Mouse (Mus musculus): Measurements from ENCODE around the gene Sh3tc1. TPM values are rescaled to one million over a fixed set of nuclear protein-coding genes. Genes with fewer than 3 reads are reported as not detected.

Sh3tc1 gene
- polyA plus RNA-seq, 1 experiment from 2014 or later, result 16.8 TPM

GRCm38 (mm10) chr5:35652872-35653271 is 86.9 kb downstream of the Sh3tc1 start:
- Histone ChIP-seq H3K27ac (ENCODE audit: low read length) (no peak overlapping the region), H3K4me1 (replicated peaks; ENCODE audit: control insufficient read depth, insufficient read depth, low read length) (peaks cover 2% of the 10 kb centered on the region; the same call in 1 of the 2 replicates), H3K4me2 (ENCODE audit: low read depth, low read length) (no peak overlapping the region), H3K4me3 (ENCODE audit: low read length) (no peak overlapping the region), H3K27me3 (ENCODE audit: control insufficient read depth, insufficient read depth, low read depth, low read length) (no peaks in the 10 kb centered on the region), H3K9ac (ENCODE audit: low read length) (no peak overlapping the region), H3K36me3 (ENCODE audit: control insufficient read depth, insufficient read depth, low read length) (no peaks in the 10 kb centered on the region), H3K9me3 (ENCODE audit: control insufficient read depth, low read length) (no peaks in the 10 kb centered on the region)
- no peak for ATAC-seq (ENCODE audit: low read depth)
- WGBS, result 89% methylated on average over 13 of the region's 13 CpGs

GRCm38 (mm10) chr5:35652319-35652718 is 87.5 kb downstream of the Sh3tc1 start:
- ATAC-seq (ENCODE audit: low read depth), result no peak
- WGBS, result 84% methylated on average over 3 of the region's 3 CpGs

GRCm38 (mm10) chr5:35648230-35648629 is 91.6 kb downstream of the Sh3tc1 start:
- Histone ChIP-seq H3K4me3 (ENCODE audit: low read length) (no peak overlapping the region), H3K27ac (ENCODE audit: low read length) (peak overlapping the region; percentile 70), H3K9ac (ENCODE audit: low read length) (no peak overlapping the region), H3K4me2 (ENCODE audit: low read depth, low read length) (no peak overlapping the region), H3K4me1 (replicated peaks; ENCODE audit: control insufficient read depth, insufficient read depth, low read length) (peaks cover 25% of the 10 kb centered on the region), H3K27me3 (ENCODE audit: control insufficient read depth, insufficient read depth, low read depth, low read length) (no peaks in the 10 kb centered on the region), H3K9me3 (ENCODE audit: control insufficient read depth, low read length) (no peaks in the 10 kb centered on the region), H3K36me3 (ENCODE audit: control insufficient read depth, insufficient read depth, low read length) (no peaks in the 10 kb centered on the region)
- WGBS, result 47% methylated on average over 2 of the region's 2 CpGs
- peak; percentile 11; the same call in 1 of the 2 replicates for ATAC-seq (ENCODE audit: low read depth)

More at GRCm38 (mm10) chr5:35652319-35652718, 87.5 kb downstream of the Sh3tc1 start:
- no peak overlapping the region for H3K9ac ChIP-seq (ENCODE audit: low read length)
- H3K36me3 ChIP-seq (ENCODE audit: control insufficient read depth, insufficient read depth, low read length), result no peaks in the 10 kb centered on the region
- H3K4me1 ChIP-seq (replicated peaks; ENCODE audit: control insufficient read depth, insufficient read depth, low read length), result peaks cover 2% of the 10 kb centered on the region; the same call in 1 of the 2 replicates
- H3K4me3 ChIP-seq (ENCODE audit: low read length), result no peak overlapping the region
- no peak overlapping the region for H3K4me2 ChIP-seq (ENCODE audit: low read depth, low read length)
- H3K27me3 ChIP-seq (ENCODE audit: control insufficient read depth, insufficient read depth, low read depth, low read length), result no peaks in the 10 kb centered on the region
- no peak overlapping the region for H3K27ac ChIP-seq (ENCODE audit: low read length)
- no peaks in the 10 kb centered on the region for H3K9me3 ChIP-seq (ENCODE audit: control insufficient read depth, low read length)

GRCm38 (mm10) chr5:35647562-35647961 is 92.2 kb downstream of the Sh3tc1 start:
- Histone ChIP-seq H3K4me1 (replicated peaks; ENCODE audit: control insufficient read depth, insufficient read depth, low read length) (peaks cover 25% of the 10 kb centered on the region), H3K4me2 (ENCODE audit: low read depth, low read length) (no peak overlapping the region), H3K9me3 (ENCODE audit: control insufficient read depth, low read length) (no peaks in the 10 kb centered on the region), H3K27me3 (ENCODE audit: control insufficient read depth, insufficient read depth, low read depth, low read length) (no peaks in the 10 kb centered on the region), H3K36me3 (ENCODE audit: control insufficient read depth, insufficient read depth, low read length) (no peaks in the 10 kb centered on the region), H3K27ac (ENCODE audit: low read length) (peak overlapping the region; percentile 73), H3K9ac (ENCODE audit: low read length) (no peak overlapping the region), H3K4me3 (ENCODE audit: low read length) (no peak overlapping the region)
- peak; percentile 83 for ATAC-seq (ENCODE audit: low read depth)
- WGBS, result 48% methylated on average over 4 of the region's 4 CpGs

Other genes starting within 250 kb of the Sh3tc1 start
- 8.1 and 9.0 TPM in 2 replicates for gene Cpz, start 214.3 kb downstream of the Sh3tc1 start, polyA plus RNA-seq (2015; fragmentation: Nextera tagmentation; extraction: Ambion mirVana)
- 9.1 and 10.6 TPM in 2 replicates for gene Trmt44, start 164.9 kb downstream of the Sh3tc1 start, polyA plus RNA-seq (2015; fragmentation: Nextera tagmentation; extraction: Ambion mirVana)
- 13.9 and 14.3 TPM in 2 replicates for gene Acox3, start 156.9 kb downstream of the Sh3tc1 start, polyA plus RNA-seq (2015; fragmentation: Nextera tagmentation; extraction: Ambion mirVana)
- gene Htra3, start 60.2 kb downstream of the Sh3tc1 start, polyA plus RNA-seq (2015; fragmentation: Nextera tagmentation; extraction: Ambion mirVana), result 36.9 and 37.9 TPM in 2 replicates
- gene Ablim2, start 17.9 kb upstream of the Sh3tc1 start, polyA plus RNA-seq (2015; fragmentation: Nextera tagmentation; extraction: Ambion mirVana), result 0.77 and 1.5 TPM in 2 replicates
- gene Afap1, start 153.3 kb upstream of the Sh3tc1 start, polyA plus RNA-seq (2015; fragmentation: Nextera tagmentation; extraction: Ambion mirVana), result 19.4 and 20.8 TPM in 2 replicates